Mouse (Mus musculus) cerebellum, adult 11 months (tissue): ENCODE data around the gene Tnpo3.

Source experiments
- DNase-seq: peaks from one replicate; pipeline ENCODE4 v3.0.0; 2022

Gene Tnpo3

DNA sequence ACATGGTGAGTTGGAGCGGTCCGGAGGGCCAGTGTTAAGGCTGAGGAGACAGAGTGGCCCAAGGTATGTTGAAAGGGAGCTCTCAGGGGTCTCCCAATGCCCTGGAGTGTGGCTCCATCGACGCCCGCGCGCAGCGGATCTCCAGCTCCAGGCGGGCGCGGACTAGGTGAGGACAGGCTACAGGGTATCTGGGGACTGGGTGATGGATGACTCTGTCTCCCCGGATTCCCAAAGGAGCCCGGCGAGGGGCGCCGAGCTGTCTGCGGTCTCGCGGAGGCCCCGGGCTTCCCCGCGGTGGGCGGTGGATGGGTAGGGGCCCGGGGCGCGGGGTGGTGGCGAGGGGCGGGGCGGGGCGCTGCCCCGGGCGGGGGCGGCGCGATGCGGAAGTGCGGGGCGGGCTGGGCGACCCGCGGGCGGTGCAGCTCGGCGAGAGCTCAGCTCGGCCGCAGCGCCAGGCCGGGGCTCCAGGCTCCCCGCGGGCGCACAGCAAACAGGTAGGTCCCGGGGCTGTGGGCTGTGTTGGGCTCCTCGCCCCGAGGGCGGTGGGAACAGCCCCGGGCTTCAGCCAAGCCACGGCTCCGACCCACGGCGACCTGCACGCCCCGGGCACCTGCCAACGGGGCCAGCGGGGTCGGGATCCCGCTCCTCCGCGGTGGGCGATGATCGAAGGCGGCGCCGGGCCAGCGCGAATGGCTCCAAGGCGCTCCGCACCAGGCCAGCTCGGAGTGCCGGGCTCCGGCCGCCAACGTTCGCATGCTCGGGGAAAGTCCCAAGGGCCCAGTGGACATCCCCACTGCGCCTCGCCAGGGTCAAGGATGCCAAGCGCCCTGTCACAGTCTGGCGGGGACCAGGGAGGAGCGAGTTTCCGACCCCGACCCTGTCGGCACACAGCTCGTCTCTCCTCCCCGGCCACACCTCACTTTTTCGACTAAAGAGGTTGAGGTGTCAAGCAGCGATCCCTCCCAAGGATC is 83.1 kb downstream of the Tnpo3 start, which contains the start of gene Irf5:
TSS of gene Irf5 (plus strand) at position 345 of the 971 bp plus-strand sequence.
- DNase-seq = no peak

DNA sequence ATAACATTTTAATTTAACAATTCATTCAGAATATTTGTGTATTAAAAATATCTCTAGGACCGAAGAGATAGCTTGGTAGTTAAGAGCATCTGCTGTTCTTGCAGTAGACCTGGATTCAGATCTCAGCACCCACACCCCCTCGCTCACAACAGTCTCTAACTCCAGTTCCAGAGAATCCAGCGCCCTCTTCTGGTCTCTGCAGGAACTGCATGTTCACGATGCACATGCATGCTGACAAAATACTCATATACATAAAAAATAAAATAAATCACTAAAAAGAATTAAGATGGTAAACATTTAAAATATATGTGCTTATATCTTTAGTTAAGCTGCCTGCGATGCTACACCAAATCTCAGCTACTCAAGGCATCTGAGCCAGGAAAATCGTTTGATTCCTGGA is 84.4 kb downstream of the Tnpo3 start:
- DNase-seq = no peak

DNA sequence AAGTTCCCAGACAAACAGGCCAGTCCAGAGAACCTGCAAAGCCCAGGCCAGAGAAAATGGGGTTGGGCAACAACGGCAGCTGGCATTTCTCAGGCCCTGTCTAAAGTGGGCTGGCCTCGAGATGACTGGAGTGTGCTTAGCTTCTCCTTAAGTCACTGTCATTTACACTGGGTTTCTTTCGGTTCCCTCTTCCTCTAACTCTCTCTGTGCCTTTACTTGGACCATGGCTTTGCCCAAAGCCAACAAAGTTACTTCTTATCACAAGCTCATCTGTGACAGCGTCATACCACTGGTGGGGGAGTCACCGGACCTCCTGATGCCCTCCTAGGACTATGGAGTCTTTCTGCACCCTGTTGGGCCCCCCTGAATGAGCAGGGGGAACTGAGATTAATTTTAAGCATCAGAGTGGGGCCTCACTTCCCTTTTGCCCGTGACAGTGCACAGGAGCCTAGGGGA is 85.6 kb downstream of the Tnpo3 start:
- no peak for DNase-seq

DNA sequence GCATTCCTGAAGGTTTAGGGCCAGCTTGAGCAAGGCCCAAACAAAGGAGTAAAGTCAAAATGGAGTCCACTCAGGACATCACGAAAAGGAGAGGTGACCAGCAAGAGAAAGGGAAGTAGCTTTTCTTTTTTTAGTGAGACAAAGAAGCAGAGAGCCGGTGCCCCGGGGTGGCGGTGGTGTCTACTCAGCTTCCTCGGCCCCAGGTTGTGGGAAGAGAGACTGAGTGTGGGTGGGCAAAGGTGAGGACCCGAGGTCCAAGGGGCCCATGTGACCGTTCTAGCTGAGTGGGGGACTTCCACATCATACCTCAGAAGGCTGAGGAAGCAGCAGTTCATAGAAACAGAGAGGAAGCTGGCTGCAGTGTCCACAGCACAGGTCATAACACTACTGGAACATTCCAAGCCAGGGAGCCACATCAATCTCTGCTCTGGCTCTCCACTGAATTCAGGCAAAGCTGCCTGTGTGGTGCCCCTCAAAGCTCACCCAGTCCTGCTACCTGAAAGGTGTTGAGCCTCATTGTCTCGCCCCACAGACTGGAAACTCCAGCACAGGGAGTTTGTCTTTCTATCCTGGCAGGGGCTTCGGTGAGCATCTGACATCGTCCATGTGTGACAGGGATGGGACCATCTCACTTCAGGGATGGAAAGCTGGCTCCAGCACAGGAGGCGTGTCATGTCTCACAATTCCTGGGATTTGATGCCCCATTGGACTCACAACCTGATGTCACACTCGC is 86.2 kb downstream of the Tnpo3 start:
- no peak for DNase-seq

DNA sequence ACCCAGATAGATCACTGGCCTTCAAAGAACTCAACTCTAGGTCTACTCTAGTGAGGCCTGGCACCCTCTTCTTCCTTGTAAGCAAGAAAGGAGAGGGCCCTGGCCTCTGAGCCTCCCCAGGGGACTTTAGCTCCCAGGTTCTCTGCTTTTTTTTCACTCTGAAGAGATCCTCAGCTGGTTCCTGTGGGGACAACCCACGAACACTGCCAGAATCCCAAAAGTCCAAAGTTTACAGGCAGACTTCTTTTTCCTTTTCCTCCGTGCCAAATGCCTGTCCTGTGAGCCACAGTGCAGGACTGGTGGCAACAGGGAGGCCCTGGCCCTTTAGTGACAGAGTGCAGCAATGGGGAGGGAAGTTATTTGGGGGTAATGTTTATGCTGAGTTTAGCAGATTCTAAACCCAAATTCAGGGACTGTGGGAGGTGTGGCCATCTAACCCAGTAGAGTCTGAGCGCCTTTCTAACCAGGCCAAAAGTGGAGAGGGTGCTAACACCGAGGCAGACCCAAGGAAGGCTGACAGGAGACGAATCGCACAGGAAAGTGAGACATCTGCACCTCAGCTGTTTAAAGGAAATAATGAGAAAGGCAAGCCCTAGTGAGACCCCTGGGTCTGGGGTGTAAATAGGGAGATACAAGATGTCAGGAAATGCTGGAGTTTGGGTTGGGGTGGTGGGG is 86.9 kb downstream of the Tnpo3 start:
- no peak for DNase-seq

DNA sequence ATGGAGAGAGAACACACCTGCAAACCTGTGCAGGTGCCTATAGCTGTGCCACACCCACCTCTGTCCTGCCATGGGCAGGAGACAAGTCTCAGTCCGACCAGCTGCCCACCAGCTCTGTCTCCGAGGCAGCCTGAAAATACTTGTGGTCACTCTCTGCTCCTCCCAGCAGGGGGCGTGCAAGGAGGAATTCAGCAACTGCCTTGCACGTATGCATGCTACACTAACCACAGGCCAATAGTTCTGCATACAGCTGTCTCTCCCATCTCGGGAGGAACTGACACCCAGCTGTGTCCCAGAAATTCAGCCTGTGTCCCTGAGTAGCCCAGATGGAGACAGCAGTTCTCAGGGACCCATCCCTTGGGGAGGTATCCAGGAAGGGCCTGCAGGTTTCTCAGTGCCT is 92.5 kb downstream of the Tnpo3 start:
- DNase-seq = no peak

DNA sequence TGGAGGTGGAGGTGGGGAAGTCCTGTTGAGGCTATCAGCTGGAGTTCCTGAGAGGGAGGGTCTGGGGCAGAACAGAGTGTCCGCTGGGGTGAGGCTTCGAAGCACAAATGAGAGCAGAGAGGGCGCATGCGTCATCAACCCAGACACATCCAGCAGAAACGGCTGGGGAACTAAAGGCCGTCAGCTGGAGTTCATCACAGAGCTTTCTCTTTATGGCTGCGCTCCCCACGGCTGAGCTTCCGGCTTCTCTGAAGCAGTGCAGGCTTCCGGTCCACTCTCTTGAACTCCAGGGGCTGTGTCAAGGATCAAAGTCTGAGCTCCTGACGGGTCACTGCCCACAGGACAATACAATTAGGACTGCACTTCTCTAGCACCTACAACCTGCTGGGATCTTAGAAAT is 96.4 kb downstream of the Tnpo3 start:
- no peak for DNase-seq

DNA sequence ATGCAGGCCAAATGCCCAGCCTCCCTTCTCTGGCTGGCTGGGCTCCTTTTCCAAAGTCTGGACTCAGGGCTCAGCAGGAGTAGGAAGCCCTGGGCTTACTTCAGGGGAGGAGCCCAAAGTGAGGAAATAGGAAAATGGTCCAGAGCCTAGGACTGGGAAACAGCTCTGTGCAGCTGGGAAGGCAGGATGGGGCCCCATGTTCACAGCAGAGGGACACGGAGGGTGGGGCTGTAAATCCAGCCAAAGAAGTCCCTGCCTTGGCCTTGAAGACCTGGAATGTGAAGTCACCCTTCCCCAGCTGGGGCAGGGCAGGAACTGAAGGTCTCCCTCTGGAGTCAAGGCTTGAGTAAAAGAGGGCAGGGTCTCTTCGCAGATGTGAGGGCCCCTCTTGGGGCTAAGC is 100.6 kb downstream of the Tnpo3 start:
- DNase-seq = no peak

DNA sequence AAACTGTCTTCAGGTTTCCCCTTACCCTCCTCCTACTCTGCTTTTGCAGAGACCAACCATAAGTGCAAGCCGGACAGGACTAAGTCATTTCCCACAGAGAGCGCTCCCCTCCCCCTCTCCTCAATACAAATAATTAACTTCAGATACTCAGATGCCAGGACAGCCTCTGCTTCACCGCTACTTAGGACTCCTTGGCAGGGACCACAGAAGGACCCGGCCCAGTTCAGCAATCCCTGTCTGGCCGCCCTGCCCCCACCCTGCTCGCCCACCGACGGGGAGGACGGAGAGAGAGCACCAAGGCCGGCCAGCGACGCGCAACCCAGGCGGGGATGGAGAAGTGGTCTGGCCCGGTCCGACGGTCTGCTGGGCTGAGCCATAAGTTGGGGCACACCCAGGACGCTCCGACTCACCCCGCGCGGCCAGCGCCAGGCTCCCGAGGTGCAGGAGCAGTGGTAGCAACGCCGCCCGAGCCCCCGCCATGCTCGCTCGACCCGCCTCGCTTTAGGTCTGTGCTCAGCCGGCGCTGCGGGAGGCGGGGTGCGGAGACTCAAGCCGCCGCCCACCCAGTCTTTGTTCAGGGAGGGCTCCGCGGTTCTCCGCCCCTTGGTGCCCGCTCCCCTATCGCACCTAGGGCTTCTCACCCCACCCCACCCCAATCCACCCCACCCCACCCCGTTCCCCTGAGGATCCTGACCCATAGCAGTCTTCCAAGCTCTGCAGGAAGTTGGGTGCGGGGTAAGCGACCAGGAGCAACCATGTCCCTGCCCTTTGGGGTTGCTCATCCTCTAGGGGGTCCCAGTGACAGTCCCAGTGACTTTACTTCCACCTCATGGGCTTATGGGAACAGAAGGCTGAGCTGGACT is 102.0 kb downstream of the Tnpo3 start, which contains the start of gene Kcp:
TSS of gene Kcp (minus strand) at position 506 of the 863 bp plus-strand sequence.
- no peak for DNase-seq

DNA sequence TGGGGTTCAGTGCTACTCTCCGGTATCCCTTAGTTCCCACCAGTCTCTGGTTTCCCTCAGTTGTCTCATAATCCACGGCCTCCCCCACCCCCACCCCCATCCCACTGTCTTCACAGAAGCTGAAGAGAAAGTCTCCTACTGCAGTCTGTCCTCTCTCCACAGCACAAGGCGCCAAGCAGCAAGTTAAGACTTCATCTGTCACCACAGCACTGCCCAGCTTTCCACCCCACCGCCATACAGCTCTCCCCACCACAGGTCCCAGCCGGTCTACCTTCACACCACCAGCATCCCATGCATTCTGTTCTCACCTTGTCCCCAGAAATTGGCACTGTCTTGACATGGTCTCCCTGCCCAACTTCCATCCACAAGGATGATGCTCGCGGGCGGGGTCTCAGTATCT is 102.9 kb downstream of the Tnpo3 start:
- DNase-seq = no peak

DNA sequence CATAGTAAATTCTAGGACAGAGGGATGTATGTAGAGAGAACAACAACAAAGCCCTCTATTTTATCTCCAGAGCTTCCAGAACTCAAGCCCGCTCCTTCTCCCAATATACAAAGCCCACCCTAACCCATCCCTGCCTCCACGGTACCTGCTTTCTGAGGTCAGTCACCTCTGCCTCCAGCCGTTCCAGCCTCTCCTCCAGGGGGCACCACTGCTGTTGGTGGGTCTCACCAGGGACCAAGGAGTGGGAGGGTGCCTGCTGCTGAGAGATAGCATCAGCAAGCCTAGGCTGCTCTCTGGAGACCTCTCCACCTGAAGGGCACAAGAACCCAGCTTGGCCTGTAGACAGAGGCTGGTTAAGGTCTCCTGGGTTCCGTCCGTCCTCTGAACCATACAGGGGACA is 104.2 kb downstream of the Tnpo3 start:
- DNase-seq = no peak

DNA sequence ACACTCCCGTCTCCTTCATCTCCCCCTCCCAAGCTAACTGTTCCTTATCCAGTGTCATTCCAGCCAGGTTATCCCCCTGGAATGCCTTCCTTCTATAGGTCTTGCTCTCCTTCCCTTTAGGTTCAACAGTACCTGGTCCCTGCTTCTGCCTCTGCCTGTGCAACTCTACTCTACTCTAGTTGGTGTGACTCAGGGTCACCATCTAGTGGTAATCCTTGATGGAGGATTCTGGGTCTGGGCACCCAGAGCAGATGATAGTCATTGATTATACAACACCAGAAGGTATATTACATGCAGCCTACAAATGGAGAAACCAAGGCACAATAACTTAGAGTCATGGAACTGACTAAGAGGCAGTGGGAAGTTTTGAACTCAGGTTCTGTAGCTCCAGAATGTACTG is 108.1 kb downstream of the Tnpo3 start:
- no peak for DNase-seq

DNA sequence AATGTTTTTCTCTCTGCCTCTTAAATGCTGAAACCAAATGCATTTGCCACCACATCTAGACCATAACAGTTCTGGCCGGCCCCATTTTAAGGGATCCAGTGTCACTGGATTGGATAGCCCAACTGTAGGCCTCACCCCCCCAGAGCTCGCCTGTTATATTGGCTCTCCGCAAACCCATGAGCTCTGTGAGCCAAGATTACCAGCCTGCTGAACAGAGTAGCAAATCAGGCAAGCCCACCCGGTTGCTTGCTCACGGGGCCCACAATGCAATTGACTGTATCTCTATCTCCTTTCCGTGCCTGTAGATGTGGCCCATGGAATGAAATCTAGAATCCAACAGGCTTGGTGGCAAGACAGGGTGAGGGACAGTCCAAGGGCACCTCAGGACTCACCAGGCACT is 108.9 kb downstream of the Tnpo3 start:
- no peak for DNase-seq

DNA sequence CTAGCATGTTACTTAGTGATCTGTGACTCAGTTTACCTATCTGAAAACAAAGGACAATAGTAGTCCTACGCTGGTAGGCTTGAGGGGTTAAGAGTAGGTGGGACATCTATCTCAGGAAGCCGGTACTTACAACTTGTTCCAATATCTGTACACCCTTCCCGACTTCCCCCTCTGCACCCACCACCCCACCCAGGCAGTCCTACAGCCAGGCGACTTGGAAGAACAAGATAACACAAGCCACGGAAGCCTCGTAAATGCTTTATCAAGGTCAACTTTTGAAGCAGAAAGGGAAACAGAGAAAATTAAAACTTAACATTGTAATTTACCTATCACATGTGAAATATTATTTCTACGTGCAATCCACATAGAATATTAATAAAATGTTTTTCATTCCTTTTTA is 109.5 kb downstream of the Tnpo3 start:
- no peak for DNase-seq

DNA sequence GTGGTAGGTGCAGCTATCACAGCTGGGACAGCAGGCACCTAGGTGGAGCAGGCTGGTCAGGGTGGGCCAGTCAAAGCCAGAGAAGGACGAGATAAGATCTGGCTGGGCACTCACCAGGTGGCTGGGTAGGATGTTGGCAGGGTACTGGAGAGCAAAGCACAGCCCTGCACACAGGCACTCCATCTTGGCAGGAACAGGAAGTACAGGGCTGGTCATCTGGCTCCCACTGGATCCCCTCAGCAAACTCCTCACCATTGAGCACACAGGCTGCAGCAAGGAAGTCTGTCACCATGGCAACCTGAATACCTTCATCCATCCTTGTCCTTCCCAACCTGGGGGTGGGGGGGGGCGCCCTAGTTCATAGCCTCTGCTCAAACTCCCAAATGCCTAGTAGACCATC is 111.9 kb downstream of the Tnpo3 start:
- DNase-seq = no peak

DNA sequence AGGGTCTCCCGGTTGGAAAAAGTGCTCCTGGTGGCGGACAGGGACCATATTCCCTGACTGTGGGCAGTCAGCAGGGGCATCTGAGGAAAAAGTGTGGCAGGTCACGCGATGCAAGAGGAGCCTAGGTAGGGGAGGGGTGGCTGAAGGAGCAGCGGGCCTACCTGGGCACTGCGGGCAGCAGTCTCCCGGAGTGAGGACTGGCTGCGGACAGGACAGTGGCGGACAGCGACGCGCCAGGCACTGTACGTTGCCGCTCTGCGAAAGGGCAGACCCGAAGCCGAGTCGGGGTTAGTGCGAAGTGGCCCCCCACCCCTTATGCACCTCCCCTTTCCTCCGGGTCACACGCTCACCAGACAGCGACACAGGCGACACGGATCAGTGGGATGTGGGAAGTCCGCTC is 113.4 kb downstream of the Tnpo3 start:
- DNase-seq = no peak

DNA sequence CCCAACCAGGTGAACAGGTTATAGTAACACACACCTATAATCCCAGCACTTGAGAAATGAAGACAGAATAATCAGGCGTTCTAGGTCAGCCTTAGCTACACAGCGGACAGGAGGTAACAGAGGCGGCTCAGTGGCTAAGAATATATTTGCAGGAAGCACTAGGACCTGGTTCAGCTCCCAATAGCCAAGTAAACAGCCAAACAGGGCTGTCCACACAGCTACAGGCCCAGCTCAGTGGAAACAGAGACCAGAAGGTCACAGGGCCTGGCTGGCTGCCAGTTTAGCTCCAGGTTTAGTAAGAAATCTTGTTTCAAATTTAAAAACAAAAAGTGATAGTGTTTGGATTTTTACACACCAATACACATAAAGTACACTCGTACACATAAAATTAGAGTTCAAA is 115.6 kb downstream of the Tnpo3 start:
- DNase-seq = no peak
